Mouse (Mus musculus): ENCODE results near the gene Arhgap23.

- TF ChIP-seq CTCF (IDR thresholded peaks at IDR 0.05) = no peak
- no peak for TF ChIP-seq EP300 (IDR thresholded peaks at IDR 0.05)
Observed at GRCm38 (mm10) chr11:97410958-97411357, 4.4 kb upstream of the Arhgap23 start.
